Mouse (Mus musculus) MEL (cell line): ENCODE results near the gene Rnf123. TPM values are rescaled to one million over a fixed set of nuclear protein-coding genes. Genes with fewer than 3 reads are reported as not detected.

ENCODE experiments used
- DNase-seq: peaks from one replicate; pipeline ENCODE4 v3.0.0; 2011; ENCODE audit warnings: low read depth, low spot score
- H3K27ac ChIP-seq: 2 replicates; pipeline ENCODE4 v1.5.1; 2012; ENCODE audit warnings: low read depth, mild to moderate bottlenecking, control low read depth, low read length, moderate library complexity; ENCODE audit not compliant: control insufficient read depth
- H3K27me3 ChIP-seq, 2 experiments: fragments of 150-350 bp in 1 of 2; sonication (generic) in 1 of 2; 2 replicates each; pipeline ENCODE4 v1.6.1; 2012; ENCODE audit warnings: low read length in 2 of 2, mild to moderate bottlenecking in 2 of 2, improper control_type of control experiment in 1 of 2, moderate library complexity in 1 of 2; ENCODE audit not compliant: insufficient read depth in 2 of 2, control insufficient read depth in 1 of 2
- H3K36me3 ChIP-seq, 2 experiments: 2 replicates each; pipeline ENCODE4 v1.6.1; 2012 to 2014; ENCODE audit warnings: low read length in 2 of 2, improper control_type of control experiment in 1 of 2, inconsistent platforms in 1 of 2, mild to moderate bottlenecking in 1 of 2; ENCODE audit not compliant: insufficient read depth in 2 of 2, control insufficient read depth in 1 of 2
- H3K4me1 ChIP-seq, 2 experiments: fragments of 150-350 bp in 1 of 2; sonication (generic) in 1 of 2; 2 replicates each; pipeline ENCODE4 v1.6.1; 2012; ENCODE audit warnings: low read length in 2 of 2, improper control_type of control experiment in 1 of 2, mild to moderate bottlenecking in 1 of 2; ENCODE audit not compliant: insufficient read depth in 2 of 2, control insufficient read depth in 1 of 2
- H3K4me3 ChIP-seq, 2 experiments: fragments of 150-350 bp in 1 of 2; sonication (generic) in 1 of 2; 2 replicates each; pipeline ENCODE4 v1.5.1; 2012; ENCODE audit warnings: low read depth in 2 of 2, low read length in 2 of 2, mild to moderate bottlenecking in 2 of 2, moderate library complexity in 2 of 2, control low read depth in 1 of 2, improper control_type of control experiment in 1 of 2; ENCODE audit not compliant: control insufficient read depth in 1 of 2, insufficient read depth in 1 of 2
- H3K79me2 ChIP-seq: 2 replicates; pipeline ENCODE4 v1.6.1; 2012; ENCODE audit warnings: mild to moderate bottlenecking, low read length, moderate library complexity; ENCODE audit not compliant: control insufficient read depth, poor library complexity, insufficient read depth
- H3K9ac ChIP-seq: 2 replicates; pipeline ENCODE4 v1.6.1; 2012; ENCODE audit warnings: low read depth, mild to moderate bottlenecking, control low read depth, low read length, moderate library complexity; ENCODE audit not compliant: control insufficient read depth, poor library complexity, severe bottlenecking
- H3K9me3 ChIP-seq: fragments of 150-350 bp; sonication (generic); replicated peaks from 2 replicates; pipeline ENCODE4 v1.6.1; 2012; ENCODE audit warnings: mild to moderate bottlenecking, low read length, improper control_type of control experiment, moderate library complexity; ENCODE audit not compliant: insufficient read depth
- CTCF ChIP-seq, 3 experiments: IDR thresholded peaks in 2 of 3; conservative IDR thresholded peaks in 1 of 3; 2 replicates each; pipeline ENCODE4 v1.5.1; 2011 to 2012; ENCODE audit warnings: low read length in 3 of 3, low read depth in 2 of 3, mild to moderate bottlenecking in 2 of 3, improper control_type of control experiment in 1 of 3, inconsistent platforms in 1 of 3, mixed read lengths in 1 of 3, moderate library complexity in 1 of 3; ENCODE audit not compliant: control insufficient read depth in 1 of 3, insufficient read depth in 1 of 3, poor library complexity in 1 of 3, severe bottlenecking in 1 of 3
- E2F4 ChIP-seq: IDR thresholded peaks from 2 replicates; pipeline ENCODE4 v1.6.1; 2011; ENCODE audit warnings: low read depth, low read length, improper control_type of control experiment, borderline replicate concordance
- ETS1 ChIP-seq: IDR thresholded peaks from 2 replicates; pipeline ENCODE4 v1.6.1; 2012; ENCODE audit warnings: low read depth, mild to moderate bottlenecking, inconsistent platforms, low read length, improper control_type of control experiment, moderate library complexity
- HCFC1 ChIP-seq: IDR thresholded peaks from 2 replicates; pipeline ENCODE4 v1.6.1; 2012; ENCODE audit warnings: low read depth, mild to moderate bottlenecking, inconsistent platforms, low read length, improper control_type of control experiment, moderate library complexity
- KAT2A ChIP-seq: conservative IDR thresholded peaks from 2 replicates; pipeline ENCODE4 v1.6.1; 2012; ENCODE audit warnings: low read depth, low read length, improper control_type of control experiment, inconsistent platforms
- MAFK ChIP-seq: IDR thresholded peaks from 2 replicates; pipeline ENCODE4 v1.6.1; 2011; ENCODE audit warnings: low read depth, mild to moderate bottlenecking, low read length, improper control_type of control experiment, borderline replicate concordance
- MAX ChIP-seq: IDR thresholded peaks from 2 replicates; pipeline ENCODE4 v1.6.1; 2011; ENCODE audit warnings: low read length, improper control_type of control experiment
- MAZ ChIP-seq: IDR thresholded peaks from 2 replicates; pipeline ENCODE4 v1.6.1; 2012; ENCODE audit warnings: low read depth, mild to moderate bottlenecking, inconsistent platforms, low read length, improper control_type of control experiment
- MXI1 ChIP-seq: IDR thresholded peaks from 2 replicates; pipeline ENCODE4 v1.6.1; 2011; ENCODE audit warnings: mild to moderate bottlenecking, low read depth, low read length, improper control_type of control experiment
- MYC ChIP-seq: IDR thresholded peaks from 2 replicates; pipeline ENCODE4 v1.6.1; 2011; ENCODE audit warnings: low read depth, mild to moderate bottlenecking, low read length, improper control_type of control experiment, moderate library complexity
- NRF1 ChIP-seq: IDR thresholded peaks from 2 replicates; pipeline ENCODE4 v1.6.1; 2014; ENCODE audit warnings: low read depth, mild to moderate bottlenecking, inconsistent platforms, low read length, improper control_type of control experiment, moderate library complexity; ENCODE audit not compliant: poor library complexity, insufficient read depth, severe bottlenecking
- POLR2A ChIP-seq, 2 experiments: IDR thresholded peaks; 2 replicates each; pipeline ENCODE4 v1.6.1; 2011 to 2012; ENCODE audit warnings: low read length in 2 of 2, mild to moderate bottlenecking in 2 of 2, control low read depth in 1 of 2, improper control_type of control experiment in 1 of 2, low read depth in 1 of 2, moderate library complexity in 1 of 2; ENCODE audit not compliant: control insufficient read depth in 1 of 2, insufficient read depth in 1 of 2, poor library complexity in 1 of 2
- RCOR1 ChIP-seq: IDR thresholded peaks from 2 replicates; pipeline ENCODE4 v1.6.1; 2012; ENCODE audit warnings: low read depth, mild to moderate bottlenecking, inconsistent platforms, low read length, improper control_type of control experiment
- SIN3A ChIP-seq: IDR thresholded peaks from 2 replicates; pipeline ENCODE4 v1.6.1; 2012; ENCODE audit warnings: low read length, improper control_type of control experiment, inconsistent platforms
- SMC3 ChIP-seq: IDR thresholded peaks from 2 replicates; pipeline ENCODE4 v1.6.1; 2011; ENCODE audit warnings: low read depth, low read length, improper control_type of control experiment
- TBP ChIP-seq: IDR thresholded peaks from 2 replicates; pipeline ENCODE4 v1.8.0; 2011; ENCODE audit warnings: low read depth, low read length, improper control_type of control experiment
- TCF12 ChIP-seq: IDR thresholded peaks from 2 replicates; pipeline ENCODE4 v1.6.1; 2014; ENCODE audit warnings: low read depth, mild to moderate bottlenecking, inconsistent platforms, low read length, improper control_type of control experiment, moderate library complexity
- USF2 ChIP-seq, 2 experiments: IDR thresholded peaks; 2 replicates each; pipeline ENCODE4 v1.6.1; 2011 to 2012; ENCODE audit warnings: improper control_type of control experiment in 2 of 2, low read length in 2 of 2, borderline replicate concordance in 1 of 2, inconsistent platforms in 1 of 2, low read depth in 1 of 2, mild to moderate bottlenecking in 1 of 2; ENCODE audit not compliant: insufficient read depth in 1 of 2
- ZMIZ1 ChIP-seq: IDR thresholded peaks from 2 replicates; pipeline ENCODE4 v1.6.1; 2012; ENCODE audit warnings: low read depth, mild to moderate bottlenecking, inconsistent platforms, low read length, improper control_type of control experiment, moderate library complexity
- polyA plus RNA-seq, 2 experiments: library from polyadenylated mRNA; stranded (reverse) in 1 of 2; unstranded in 1 of 2; fragments of >175 nt in 1 of 2; fragments of >200 nt in 1 of 2; gene quantifications; 2 replicates each; pipeline versions ENCODE4 v1.2.1 to v1.2.4; 2012; ENCODE audit warnings: low replicate concordance in 2 of 2, low read depth in 1 of 2; ENCODE audit not compliant: insufficient read length in 2 of 2, insufficient read depth in 1 of 2, missing spikeins in 1 of 2
- total RNA-seq: library from RNA; depleted of rRNA; stranded (reverse); fragments of 300-350 nt; gene quantifications from 2 replicates; pipeline ENCODE4 v1.2.3, GENCODE M21; 2012

The Rnf123 gene
- total and polyA plus RNA-seq, 3 experiments = 28.5 to 74.8 TPM; not detected in 1

DNA sequence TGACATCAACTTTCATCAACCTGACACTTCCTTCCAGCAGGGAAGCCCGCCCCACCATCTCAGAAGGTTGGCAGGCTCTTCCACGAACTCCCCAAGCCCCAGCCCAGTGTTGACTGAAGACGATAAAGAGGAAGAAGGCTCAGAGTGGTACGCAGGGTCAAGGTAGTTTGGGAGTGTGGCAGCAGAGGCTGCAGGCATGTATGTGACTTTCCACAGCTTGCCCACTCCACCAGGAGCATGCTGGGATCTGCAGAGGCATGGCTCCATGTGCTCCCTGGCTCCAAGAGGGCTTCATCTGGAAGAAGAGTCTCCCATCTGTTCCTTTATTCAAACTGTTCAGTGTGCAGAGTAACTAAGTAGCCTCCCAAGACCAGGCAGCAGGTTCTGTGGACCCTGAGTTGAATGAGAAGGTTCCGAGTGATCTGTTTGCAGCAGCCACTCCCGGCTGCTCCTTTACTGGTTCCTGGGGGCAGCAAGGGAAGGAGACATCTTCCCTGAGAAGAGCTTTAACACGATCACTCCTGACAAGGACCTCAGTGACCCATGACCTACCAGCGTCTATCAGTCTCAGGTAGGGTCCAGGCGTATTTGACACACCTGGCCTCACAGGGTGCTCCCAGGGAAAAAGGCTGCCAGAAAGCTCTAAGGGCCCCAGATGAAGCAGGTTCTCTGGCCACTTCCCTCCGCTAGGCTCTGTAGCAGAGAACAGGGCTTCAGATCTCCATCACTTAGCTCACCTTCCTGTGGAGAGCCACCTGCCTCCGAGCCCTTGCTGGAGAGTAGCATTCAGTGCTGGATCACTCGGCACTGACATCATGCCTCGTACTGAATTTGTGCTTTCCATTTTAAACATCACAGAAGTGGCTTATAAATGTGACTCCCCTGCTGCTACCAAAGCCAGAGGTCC, 46.1 kb upstream of the Rnf123 start:
- peak; percentile 33 for DNase-seq
- H3K4me3 ChIP-seq = no peak overlapping the region
- H3K79me2 ChIP-seq = no peaks in the 10 kb centered on the region
- no peaks in the 10 kb centered on the region; a peak in 1 of 4 replicates for H3K36me3 ChIP-seq
- H3K27me3 ChIP-seq = no peaks in the 10 kb centered on the region
- no peak overlapping the region for H3K27ac ChIP-seq
- no peaks in the 10 kb centered on the region for H3K9me3 ChIP-seq
- H3K9ac ChIP-seq = no peak overlapping the region
- H3K4me1 ChIP-seq = peaks cover 3 to 10% of the 10 kb centered on the region in 2 experiments; a peak in 3 of 4 replicates
- no peak for TF ChIP-seq MAFK
- 0 out of 2 replicates have a peak, but pooled peaks have one; percentile 46 for TF ChIP-seq TBP
- no peak for TF ChIP-seq ETS1
- TF ChIP-seq SMC3 = no peak
- no peak for TF ChIP-seq HCFC1
- TF ChIP-seq RCOR1 = no peak
- no peak for TF ChIP-seq CTCF (IDR thresholded peaks at IDR 0.05 in 2 of 3, conservative IDR thresholded peaks at IDR 0.05 in 1 of 3; ENCODE audit: control insufficient read depth in 1 of 3, insufficient read depth in 1 of 3, low read depth in 2 of 3, low read length in 3 of 3, poor library complexity in 1 of 3, severe bottlenecking in 1 of 3)
- 0 out of 4 replicates have a peak, but pooled peaks of 1 of the 2 experiments have one; percentile 10 for TF ChIP-seq POLR2A (IDR thresholded peaks at IDR 0.05; ENCODE audit: control insufficient read depth in 1 of 2, insufficient read depth in 1 of 2, low read depth in 1 of 2, low read length in 2 of 2, poor library complexity in 1 of 2)
- TF ChIP-seq TCF12 = no peak

DNA sequence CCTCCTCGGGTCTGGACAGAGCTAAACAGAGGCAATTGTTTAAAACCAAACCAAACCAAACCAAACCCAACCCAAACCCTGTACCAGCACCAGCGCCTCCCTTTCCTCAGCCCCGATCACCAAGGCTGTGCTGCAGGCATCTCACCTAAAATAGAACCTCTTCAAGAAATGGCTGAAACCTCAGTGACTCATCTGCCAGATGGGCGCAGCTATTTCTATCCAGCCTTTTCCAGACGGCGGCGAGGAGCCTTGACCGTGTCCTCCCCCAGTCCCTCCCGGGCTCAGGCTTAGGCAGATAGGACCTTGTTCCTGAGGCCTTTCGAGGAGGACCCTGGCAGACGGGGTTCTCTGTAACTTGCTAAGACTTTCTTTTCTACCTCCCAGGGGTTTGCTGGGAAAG, 45.1 kb upstream of the Rnf123 start:
- peaks cover 3 to 10% of the 10 kb centered on the region in 2 experiments; a peak in 3 of 4 replicates for H3K4me1 ChIP-seq
- H3K36me3 ChIP-seq = no peaks in the 10 kb centered on the region; a peak in 1 of 4 replicates
- H3K27me3 ChIP-seq = no peaks in the 10 kb centered on the region
- no peak for TF ChIP-seq USF2 (IDR thresholded peaks at IDR 0.05; ENCODE audit: borderline replicate concordance in 1 of 2, insufficient read depth in 1 of 2, low read depth in 1 of 2, low read length in 2 of 2)
- no peak for TF ChIP-seq SIN3A
- TF ChIP-seq TCF12 = no peak
- no peak for TF ChIP-seq ZMIZ1
- no peak for TF ChIP-seq MXI1
- TF ChIP-seq MAX = no peak
- no peak for TF ChIP-seq KAT2A
- TF ChIP-seq MAZ = no peak
- no peak for TF ChIP-seq NRF1
- no peak for TF ChIP-seq E2F4
- no peak for TF ChIP-seq MYC
- no peak overlapping the region for H3K4me3 ChIP-seq
- DNase-seq = no peak
- no peaks in the 10 kb centered on the region for H3K79me2 ChIP-seq
- H3K27ac ChIP-seq = no peak overlapping the region
- H3K9me3 ChIP-seq = no peaks in the 10 kb centered on the region
- H3K9ac ChIP-seq = no peak overlapping the region
